Mouse (Mus musculus) G1E (cell line): ENCODE measurements around the gene Pfn4. TPM values are rescaled to one million over a fixed set of nuclear protein-coding genes. Genes with fewer than 3 reads are reported as not detected.
A peak's percentile ranks its signal among the peaks of the same experiment; 100 is the strongest.

Source experiments
- ATAC-seq: 2 replicates; pipeline ENCODE4 v1.8.0; 2016; ENCODE audit warnings: mild to moderate bottlenecking; ENCODE audit not compliant: insufficient number of reproducible peaks, poor library complexity, low FRiP score, severe bottlenecking; ENCODE audit errors: extremely low read depth
- DNase-seq: peaks from one replicate; pipeline ENCODE4 v3.0.0; 2012; ENCODE audit warnings: low spot score
- H3K27me3 ChIP-seq: 2 replicates; pipeline ENCODE4 v1.6.1; 2012; ENCODE audit warnings: mild to moderate bottlenecking, low read length, inconsistent platforms; ENCODE audit not compliant: insufficient read depth
- H3K36me3 ChIP-seq: replicated peaks from 2 replicates; pipeline ENCODE3; 2012; ENCODE audit warnings: mild to moderate bottlenecking, inconsistent platforms
- H3K4me1 ChIP-seq: 2 replicates; pipeline ENCODE4 v1.6.1; 2012; ENCODE audit warnings: low read depth, low read length, inconsistent platforms, mixed read lengths; ENCODE audit not compliant: insufficient read depth
- H3K4me3 ChIP-seq: 2 replicates; pipeline ENCODE4 v1.5.1; 2012; ENCODE audit warnings: low read depth, mild to moderate bottlenecking, inconsistent platforms, low read length, moderate library complexity, mixed read lengths
- H3K9me3 ChIP-seq: replicated peaks from 2 replicates; pipeline ENCODE4 v1.6.1; 2012; ENCODE audit warnings: inconsistent platforms
- CTCF ChIP-seq: IDR thresholded peaks from 2 replicates; pipeline ENCODE4 v1.5.1; 2012; ENCODE audit warnings: low read depth, low read length, inconsistent platforms, mixed read lengths
- GATA1 ChIP-seq: IDR thresholded peaks from 2 replicates; pipeline ENCODE4 v1.6.1; 2012; ENCODE audit warnings: borderline replicate concordance, low read length, inconsistent platforms, mixed read lengths
- GATA2 ChIP-seq: IDR thresholded peaks from 2 replicates; pipeline ENCODE4 v1.6.1; 2012; ENCODE audit warnings: low read depth, low read length, inconsistent platforms, borderline replicate concordance
- POLR2AphosphoS5 ChIP-seq: IDR thresholded peaks from 2 replicates; pipeline ENCODE4 v1.6.1; 2012; ENCODE audit warnings: low read depth, low read length, inconsistent platforms; ENCODE audit not compliant: insufficient replicate concordance
- TAL1 ChIP-seq: conservative IDR thresholded peaks from 2 replicates; pipeline ENCODE4 v1.6.1; 2012; ENCODE audit warnings: low read depth, low read length, inconsistent platforms, mixed read lengths
- polyA plus RNA-seq: library from polyadenylated mRNA; stranded (reverse); fragments of >175 nt; gene quantifications from 2 replicates; pipeline ENCODE4 v1.2.3, GENCODE M21; 2012
- total RNA-seq, 2 experiments: library from RNA; stranded (forward) in 1 of 2; stranded (reverse) in 1 of 2; fragments of 200-1000 nt in 1 of 2; fragments of >200 nt in 1 of 2; fragmentation: Nextera tagmentation in 1 of 2; gene quantifications; 2 replicates each; pipeline ENCODE4 v1.2.3; 2014 to 2017

The Pfn4 gene
- total and polyA plus RNA-seq, 3 experiments: 0.05 TPM; not detected in 2

GRCm38 (mm10) chr12:4813636-4814035, 44.8 kb downstream of the Pfn4 start:
- peaks cover 14% of the 10 kb centered on the region for H3K4me1 ChIP-seq
- no peak for TF ChIP-seq TAL1
- H3K27me3 ChIP-seq: peaks cover 26% of the 10 kb centered on the region
- DNase-seq (no peak), ATAC-seq (no peak)
- no peaks in the 10 kb centered on the region for H3K36me3 ChIP-seq
- H3K9me3 ChIP-seq: no peaks in the 10 kb centered on the region
- no peak overlapping the region for H3K4me3 ChIP-seq

GRCm38 (mm10) chr12:4816680-4817360, 48.0 kb downstream of the Pfn4 start:
- no peaks in the 10 kb centered on the region for H3K9me3 ChIP-seq
- ATAC-seq (0 out of 2 replicates have a peak, but pooled peaks have one; percentile 6), DNase-seq (peak; percentile 28)
- peaks cover 16% of the 10 kb centered on the region for H3K27me3 ChIP-seq
- H3K4me3 ChIP-seq: peak overlapping the region; percentile 89
- H3K36me3 ChIP-seq: peaks cover 28% of the 10 kb centered on the region
- H3K4me1 ChIP-seq: peaks cover 23% of the 10 kb centered on the region
- TF ChIP-seq TAL1: no peak
- TF ChIP-seq CTCF: no peak
- no peak for TF ChIP-seq POLR2AphosphoS5
- TF ChIP-seq GATA2: no peak
- no peak for TF ChIP-seq GATA1

GRCm38 (mm10) chr12:4817361-4818101, 48.7 kb downstream of the Pfn4 start, which contains the start of gene Sf3b6:
Gene Sf3b6 (plus strand): TSS chr12:4817544.
- H3K9me3 ChIP-seq: no peaks in the 10 kb centered on the region
- peak; percentile 89 for DNase-seq
- H3K36me3 ChIP-seq: peaks cover 35% of the 10 kb centered on the region
- peaks cover 13% of the 10 kb centered on the region for H3K27me3 ChIP-seq
- peaks cover 23% of the 10 kb centered on the region for H3K4me1 ChIP-seq
- ATAC-seq: peak; percentile 97
- H3K4me3 ChIP-seq: peak within 1 kb of the TSS; percentile 89
- TF ChIP-seq CTCF (no peak), GATA1 (no peak), POLR2AphosphoS5 (no peak), GATA2 (no peak), TAL1 (no peak)

GRCm38 (mm10) chr12:4827256-4827655, 58.4 kb downstream of the Pfn4 start:
- DNase-seq (no peak), ATAC-seq (no peak)
- Histone ChIP-seq H3K9me3 (no peaks in the 10 kb centered on the region), H3K4me3 (no peak overlapping the region), H3K27me3 (no peaks in the 10 kb centered on the region), H3K4me1 (no peaks in the 10 kb centered on the region), H3K36me3 (peaks cover 78% of the 10 kb centered on the region)
- TF ChIP-seq GATA2 (no peak), CTCF (no peak), TAL1 (no peak), POLR2AphosphoS5 (no peak), GATA1 (no peak)

Other genes starting within 250 kb of the Pfn4 start
- gene Itsn2, start 176.4 kb upstream of the Pfn4 start, total RNA-seq (2014; fragmentation: Nextera tagmentation): 117 and 137 TPM in 2 replicates
- gene Itsn2, start 176.4 kb upstream of the Pfn4 start, total RNA-seq (2017): 149 and 168 TPM in 2 replicates
- 10.2 and 17.6 TPM in 2 replicates for gene Itsn2, start 176.4 kb upstream of the Pfn4 start, polyA plus RNA-seq
- gene Gm3625, start 176.1 kb upstream of the Pfn4 start, total RNA-seq (2014; fragmentation: Nextera tagmentation): 89.8 TPM in 1 of 2 replicates, not detected in the other
- not detected in 2 replicates for gene Gm3625, start 176.1 kb upstream of the Pfn4 start, total RNA-seq (2017)
- gene Gm3625, start 176.1 kb upstream of the Pfn4 start, polyA plus RNA-seq: not detected in 2 replicates
- not detected in 2 replicates for gene Fam228a, start 30.6 kb upstream of the Pfn4 start, total RNA-seq (2014; fragmentation: Nextera tagmentation)
- 0.06 and 0.33 TPM in 2 replicates for gene Fam228a, start 30.6 kb upstream of the Pfn4 start, total RNA-seq (2017)
- gene Fam228a, start 30.6 kb upstream of the Pfn4 start, polyA plus RNA-seq: not detected in 2 replicates
- not detected in 2 replicates for gene Fam228b, start 245 bp downstream of the Pfn4 start, total RNA-seq (2014; fragmentation: Nextera tagmentation)
- gene Fam228b, start 245 bp downstream of the Pfn4 start, total RNA-seq (2017): 0.17 and 0.76 TPM in 2 replicates
- gene Fam228b, start 245 bp downstream of the Pfn4 start, polyA plus RNA-seq: not detected in 2 replicates
- gene Sf3b6, start 48.5 kb downstream of the Pfn4 start, total RNA-seq (2014; fragmentation: Nextera tagmentation): 44.4 and 65.1 TPM in 2 replicates
- gene Sf3b6, start 48.5 kb downstream of the Pfn4 start, total RNA-seq (2017): 185 and 193 TPM in 2 replicates
- gene Sf3b6, start 48.5 kb downstream of the Pfn4 start, polyA plus RNA-seq: 6.1 and 8.2 TPM in 2 replicates
- 7.8 and 10.2 TPM in 2 replicates for gene Fkbp1b, start 72.6 kb downstream of the Pfn4 start, total RNA-seq (2014; fragmentation: Nextera tagmentation)
- 8.0 and 9.9 TPM in 2 replicates for gene Fkbp1b, start 72.6 kb downstream of the Pfn4 start, total RNA-seq (2017)
- gene Fkbp1b, start 72.6 kb downstream of the Pfn4 start, polyA plus RNA-seq: 9.6 and 14.0 TPM in 2 replicates
- gene Wdcp, start 74.3 kb downstream of the Pfn4 start, total RNA-seq (2014; fragmentation: Nextera tagmentation): 12.2 and 12.6 TPM in 2 replicates
- 12.3 and 14.3 TPM in 2 replicates for gene Wdcp, start 74.3 kb downstream of the Pfn4 start, total RNA-seq (2017)
- gene Wdcp, start 74.3 kb downstream of the Pfn4 start, polyA plus RNA-seq: 1.6 and 2.1 TPM in 2 replicates
- 174 and 182 TPM in 2 replicates for gene Mfsd2b, start 105.3 kb downstream of the Pfn4 start, total RNA-seq (2014; fragmentation: Nextera tagmentation)
- 72.0 and 77.5 TPM in 2 replicates for gene Mfsd2b, start 105.3 kb downstream of the Pfn4 start, total RNA-seq (2017)
- gene Mfsd2b, start 105.3 kb downstream of the Pfn4 start, polyA plus RNA-seq: 120 and 159 TPM in 2 replicates
- gene Ubxn2a, start 138.7 kb downstream of the Pfn4 start, total RNA-seq (2014; fragmentation: Nextera tagmentation): 58.3 and 65.4 TPM in 2 replicates
- gene Ubxn2a, start 138.7 kb downstream of the Pfn4 start, total RNA-seq (2017): 73.9 and 75.5 TPM in 2 replicates
- 14.3 and 22.6 TPM in 2 replicates for gene Ubxn2a, start 138.7 kb downstream of the Pfn4 start, polyA plus RNA-seq
- gene Atad2b, start 148.3 kb downstream of the Pfn4 start, total RNA-seq (2014; fragmentation: Nextera tagmentation): 113 and 123 TPM in 2 replicates
- gene Atad2b, start 148.3 kb downstream of the Pfn4 start, total RNA-seq (2017): 44.4 and 54.5 TPM in 2 replicates
- 28.5 and 39.1 TPM in 2 replicates for gene Atad2b, start 148.3 kb downstream of the Pfn4 start, polyA plus RNA-seq